Mouse (Mus musculus) megakaryocyte, embryonic 14.5 days (primary cell): ENCODE measurements around the gene Gm10490. TPM values are rescaled to one million over a fixed set of nuclear protein-coding genes. Genes with fewer than 3 reads are reported as not detected.
"Not testable (repeated sequence)": the region's sequence is repeated elsewhere in the genome, so short reads cannot be mapped to it uniquely, and the experiment has no call there.

Experiments used
- H3K27me3 ChIP-seq: replicated peaks from 2 replicates; pipeline ENCODE3; 2012; ENCODE audit warnings: inconsistent platforms
- H3K36me3 ChIP-seq: replicated peaks from 2 replicates; pipeline ENCODE3; 2012; ENCODE audit warnings: low read length, inconsistent platforms, mixed read lengths
- H3K4me1 ChIP-seq: 2 replicates; pipeline ENCODE4 v1.6.1; 2012; ENCODE audit warnings: inconsistent platforms
- H3K4me3 ChIP-seq: replicated peaks from 2 replicates; pipeline ENCODE3; 2012; ENCODE audit warnings: moderate library complexity, mild to moderate bottlenecking, inconsistent platforms
- H3K9me3 ChIP-seq: 2 replicates; pipeline ENCODE4 v1.6.1; 2012; ENCODE audit warnings: inconsistent platforms
- FLI1 ChIP-seq: IDR thresholded peaks from 2 replicates; pipeline ENCODE4 v1.6.1; 2012; ENCODE audit warnings: low read length, inconsistent platforms, mixed read lengths
- GATA1 ChIP-seq: IDR thresholded peaks from 3 replicates; pipeline ENCODE4 v1.6.1; 2012; ENCODE audit warnings: mixed read lengths, low read length, inconsistent platforms, borderline replicate concordance
- polyA plus RNA-seq: library from polyadenylated mRNA; stranded (reverse); fragments of >175 nt; gene quantifications from 2 replicates; pipeline ENCODE4 v1.2.3, GENCODE M21; 2012; ENCODE audit warnings: low replicate concordance; ENCODE audit not compliant: insufficient read depth

The Gm10490 gene
- polyA plus RNA-seq, 1 experiment = not detected

DNA sequence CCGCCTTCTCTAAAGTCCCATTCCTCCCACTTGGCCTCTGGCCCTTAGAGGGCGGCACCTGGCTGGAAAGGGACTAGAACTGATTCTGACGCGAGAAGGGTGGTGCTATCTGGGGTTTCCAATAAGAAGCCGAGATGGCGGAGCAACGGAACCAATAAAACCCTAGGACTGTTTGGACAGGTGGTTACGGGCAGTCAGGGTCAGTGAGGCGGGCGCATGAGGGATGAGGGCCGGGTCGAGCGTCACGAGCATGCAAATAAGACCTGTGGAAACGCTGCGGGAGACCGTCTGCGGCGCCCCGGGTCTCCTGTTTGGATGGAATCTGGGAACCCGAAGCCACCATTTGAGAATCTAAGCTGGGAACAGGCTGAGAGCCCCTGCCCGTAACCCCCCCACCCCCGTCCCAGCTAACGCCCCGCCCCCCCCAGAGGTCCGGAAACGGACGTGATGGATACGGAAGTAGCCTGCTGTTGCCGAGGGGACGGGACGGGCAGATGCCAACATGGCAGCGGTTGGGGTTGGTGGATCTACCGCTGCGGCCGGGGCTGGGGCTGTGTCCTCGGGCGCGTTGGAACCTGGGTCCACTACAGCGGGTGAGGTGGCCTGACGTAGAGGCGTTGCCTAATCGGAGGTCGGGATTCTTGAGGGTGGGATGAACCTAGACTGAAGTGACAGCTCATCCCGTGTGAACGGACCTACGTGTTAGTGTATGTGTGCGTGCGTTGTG, 25.3 kb upstream of the Gm10490 start, which contains the start of gene Slc35a2:
Gene Slc35a2, plus strand, starts transcription at position 188 of the 727 bp plus-strand sequence.
- Histone ChIP-seq H3K4me3 (peak within 1 kb of the TSS; percentile 97), H3K27me3 (no peaks in the 10 kb centered on the region), H3K4me1 (peaks cover 28% of the 10 kb centered on the region), H3K36me3 (peaks cover 46% of the 10 kb centered on the region), H3K9me3 (no peaks in the 10 kb centered on the region)
- no peak for TF ChIP-seq FLI1
- TF ChIP-seq GATA1 = no peak

DNA sequence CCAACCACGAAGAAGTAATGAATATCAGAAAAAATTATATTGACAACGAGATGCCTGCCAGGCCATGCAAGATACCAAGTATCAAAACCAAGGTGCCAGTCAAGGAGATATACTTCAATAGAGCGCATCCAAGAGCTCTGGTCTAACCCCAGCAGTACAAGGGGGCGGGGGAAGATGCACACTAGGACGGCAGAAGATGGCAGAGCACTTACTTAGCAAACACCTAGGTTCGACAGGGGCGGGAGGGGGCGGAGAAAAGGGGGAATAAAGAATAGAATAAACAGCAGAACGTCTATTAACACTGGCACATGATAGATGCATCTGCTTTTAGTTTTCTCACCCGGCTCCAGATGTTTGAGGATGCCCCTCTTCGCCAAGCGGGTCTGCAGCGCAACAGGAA, 11.1 kb upstream of the Gm10490 start:
- Histone ChIP-seq H3K9me3 (0 out of 2 replicates have a peak, but pooled peaks cover 3% of the 10 kb centered on the region), H3K27me3 (no peaks in the 10 kb centered on the region), H3K4me1 (peaks cover 17% of the 10 kb centered on the region; the same call in 1 of the 2 replicates), H3K4me3 (peak overlapping the region; percentile 96), H3K36me3 (peaks cover 47% of the 10 kb centered on the region)
- TF ChIP-seq GATA1 (no peak), FLI1 (no peak)

DNA sequence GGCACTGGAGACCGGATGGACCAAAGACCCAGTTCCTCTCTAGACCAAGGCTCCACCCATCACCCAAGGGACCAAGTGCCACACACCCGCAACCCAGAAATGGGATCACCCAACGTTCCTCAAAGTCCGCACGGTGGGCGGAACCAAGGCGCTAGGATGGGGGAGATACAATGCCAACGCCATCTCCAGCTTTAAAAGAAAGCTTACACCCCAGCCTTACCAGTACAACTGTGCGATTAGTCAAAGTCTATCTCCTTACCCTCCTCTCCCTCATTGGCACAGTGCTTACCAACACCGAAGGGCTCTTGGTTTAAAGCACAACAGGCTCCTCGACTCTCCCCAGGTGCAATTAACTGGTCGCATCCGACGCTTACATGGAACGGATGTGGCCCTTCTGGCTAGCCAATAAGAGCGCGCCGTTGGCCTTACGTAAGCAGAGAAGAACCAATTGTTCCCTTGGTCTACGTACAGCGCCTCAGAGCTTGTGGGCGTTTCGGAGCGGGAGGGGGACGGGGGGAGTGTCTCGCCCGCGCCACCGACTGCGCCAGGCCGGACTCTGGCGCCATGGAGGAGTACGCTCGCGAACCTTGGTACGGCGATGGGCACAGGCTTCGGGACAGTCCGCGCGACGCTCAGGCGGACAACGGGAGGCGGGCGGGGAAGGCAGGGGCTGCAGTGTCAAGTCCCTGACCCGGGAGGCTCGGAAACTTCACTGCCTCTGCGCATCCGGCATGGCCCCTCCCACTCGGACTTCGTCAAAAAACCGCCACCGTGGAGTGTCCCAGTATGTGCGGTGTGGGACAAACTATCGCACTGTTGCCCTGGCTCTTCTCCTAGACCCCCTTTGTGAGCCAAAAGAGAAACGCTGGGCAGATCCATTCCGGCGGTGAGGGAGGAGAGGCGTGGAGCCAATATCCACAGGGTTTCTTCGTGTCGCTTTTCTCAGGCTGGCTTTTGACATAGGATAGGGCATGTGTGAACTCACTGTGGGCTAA, 10.2 kb upstream of the Gm10490 start, which contains the start of the genes Pqbp1 and Timm17b:
Gene Pqbp1, minus strand, starts transcription at position 390 of the 995 bp plus-strand sequence.
Gene Timm17b, plus strand, starts transcription at position 478 of the 995 bp plus-strand sequence.
- Histone ChIP-seq H3K4me3 (peak within 1 kb of the TSS; percentile 96), H3K9me3 (0 out of 2 replicates have a peak, but pooled peaks cover 3% of the 10 kb centered on the region), H3K27me3 (no peaks in the 10 kb centered on the region), H3K36me3 (peaks cover 45% of the 10 kb centered on the region), H3K4me1 (peaks cover 17% of the 10 kb centered on the region; the same call in 1 of the 2 replicates)
- TF ChIP-seq FLI1 (no peak), GATA1 (no peak)

DNA sequence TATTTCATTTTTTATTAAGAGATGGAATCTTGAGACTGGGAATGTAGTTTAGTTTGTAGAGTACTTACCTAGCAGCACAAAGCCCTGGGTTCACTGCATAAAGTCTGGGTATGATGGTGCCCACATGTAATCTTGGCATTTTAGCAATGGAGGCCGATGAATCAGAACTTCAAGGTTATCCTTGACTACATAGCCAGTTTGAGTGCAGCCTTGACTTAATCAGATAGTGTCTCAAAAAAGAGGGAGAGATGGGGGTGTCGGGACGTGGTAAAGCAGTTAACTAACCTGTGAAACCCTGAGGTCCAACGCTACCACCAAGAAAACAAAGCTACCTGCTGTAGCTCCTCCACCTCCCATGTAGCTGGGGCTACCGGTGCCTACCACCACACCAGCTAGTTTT, 4.9 kb upstream of the Gm10490 start:
- Histone ChIP-seq H3K4me3 (no peak overlapping the region), H3K36me3 (peaks cover 49% of the 10 kb centered on the region), H3K27me3 (no peaks in the 10 kb centered on the region), H3K9me3 (peaks cover 5% of the 10 kb centered on the region; the same call in 1 of the 2 replicates), H3K4me1 (peaks cover 9% of the 10 kb centered on the region; the same call in 1 of the 2 replicates)
- TF ChIP-seq GATA1 (no peak), FLI1 (no peak)

DNA sequence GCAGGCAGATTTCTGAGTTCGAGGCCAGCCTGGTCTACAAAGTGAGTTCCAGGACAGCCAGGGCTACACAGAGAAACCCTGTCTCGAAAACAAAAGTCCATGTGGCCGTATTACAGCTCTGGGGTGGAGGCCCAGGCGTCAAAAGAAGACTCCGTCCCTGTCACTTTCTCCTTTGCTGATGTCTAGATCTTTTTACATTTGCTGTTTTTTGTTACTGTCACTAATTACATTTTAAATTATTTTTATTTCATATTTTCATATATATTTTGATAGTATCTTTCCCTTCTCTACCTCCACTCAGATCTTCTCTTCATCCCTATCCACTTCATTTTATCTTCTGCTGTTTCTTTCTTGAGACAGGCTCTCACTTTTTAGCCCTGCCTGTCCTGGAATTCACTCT, 1.6 kb upstream of the Gm10490 start, which contains the start of gene Gm10491:
Gene Gm10491, minus strand, starts transcription at position 101 of the 400 bp plus-strand sequence.
- TF ChIP-seq FLI1 (no peak), GATA1 (no peak)

DNA sequence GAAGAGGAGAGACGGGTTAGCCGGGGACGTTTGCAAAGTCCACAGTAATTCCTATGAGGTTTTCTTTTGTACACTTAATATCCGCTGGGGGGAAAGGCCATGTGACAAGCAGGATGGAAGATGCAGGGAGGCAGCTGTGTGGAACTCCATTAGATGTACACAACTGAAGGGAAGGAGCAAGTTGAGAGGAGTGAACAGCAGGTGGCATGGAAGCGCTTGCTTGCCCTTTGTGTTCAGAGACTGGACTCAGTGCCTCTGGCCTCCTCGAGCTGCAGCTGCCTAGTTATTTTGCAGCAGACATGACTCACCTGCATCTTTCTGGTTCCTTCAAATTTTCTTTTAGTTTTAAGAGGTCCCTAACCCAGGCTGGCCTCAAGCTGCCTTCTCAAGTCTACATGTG, 1.1 kb downstream of the Gm10490 start:
- no peak for TF ChIP-seq FLI1
- TF ChIP-seq GATA1 = no peak
- H3K4me3 ChIP-seq = no peak overlapping the region
- no peaks in the 10 kb centered on the region for H3K27me3 ChIP-seq
- peaks cover 21% of the 10 kb centered on the region for H3K36me3 ChIP-seq
- H3K4me1 ChIP-seq = no peaks in the 10 kb centered on the region
- H3K9me3 ChIP-seq = peaks cover 3% of the 10 kb centered on the region; the same call in 1 of the 2 replicates

More for the DNA sequence above, 1.6 kb upstream of the Gm10490 start, which contains the start of gene Gm10491:
- Histone ChIP-seq H3K4me1 (no peaks in the 10 kb centered on the region), H3K9me3 (peaks cover 3% of the 10 kb centered on the region; the same call in 1 of the 2 replicates), H3K36me3 (peaks cover 42% of the 10 kb centered on the region), H3K4me3 (no peak within 1 kb of the TSS), H3K27me3 (no peaks in the 10 kb centered on the region)

DNA sequence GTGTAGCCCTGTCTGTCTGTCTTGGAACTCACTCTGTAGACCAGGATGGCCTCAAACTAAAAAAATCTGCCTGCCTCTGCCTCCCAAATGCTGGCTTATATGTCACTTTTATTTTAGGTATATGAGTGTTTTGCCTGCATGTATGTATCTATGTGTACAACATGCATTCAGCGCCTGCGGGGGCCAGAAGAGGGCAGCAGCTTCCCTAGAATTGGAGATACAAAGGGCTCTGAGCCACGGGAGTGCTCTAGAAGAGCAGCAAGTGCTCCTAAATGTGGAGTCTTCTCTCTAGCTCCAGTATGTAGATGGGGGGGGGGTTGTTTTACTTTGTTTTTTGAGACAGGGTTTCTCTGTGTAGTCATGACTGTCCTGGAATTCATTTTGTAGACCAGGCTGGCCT, 6.3 kb downstream of the Gm10490 start:
- not testable (repeated sequence) for H3K9me3 ChIP-seq, H3K36me3 ChIP-seq, H3K4me3 ChIP-seq
- peaks cover 11% of the 10 kb centered on the region; the same call in 1 of the 2 replicates for H3K4me1 ChIP-seq
- H3K27me3 ChIP-seq = peaks cover 20% of the 10 kb centered on the region

DNA sequence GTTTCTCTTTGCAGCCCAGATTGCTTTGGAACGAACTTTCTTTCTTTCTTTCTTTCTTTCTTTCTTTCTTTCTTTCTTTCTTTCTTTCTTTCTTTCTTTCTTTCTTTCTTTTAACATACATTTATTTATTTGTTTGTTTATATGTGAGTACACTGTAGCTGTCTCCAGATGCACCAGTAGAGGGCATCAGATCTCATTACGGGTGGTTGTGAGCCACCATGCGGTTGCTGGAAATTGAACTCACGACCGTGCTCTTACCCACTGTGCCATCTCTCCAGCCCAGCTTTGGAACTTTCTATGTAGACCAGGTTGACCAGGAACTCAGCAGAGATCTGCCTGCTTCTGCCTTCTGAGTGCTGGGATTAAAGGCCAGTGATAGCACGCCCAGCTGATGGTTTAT, 8.6 kb downstream of the Gm10490 start:
- not testable (repeated sequence) for H3K4me3 ChIP-seq, H3K36me3 ChIP-seq, H3K9me3 ChIP-seq
- peaks cover 43% of the 10 kb centered on the region for H3K27me3 ChIP-seq
- peaks cover 29% of the 10 kb centered on the region for H3K4me1 ChIP-seq

DNA sequence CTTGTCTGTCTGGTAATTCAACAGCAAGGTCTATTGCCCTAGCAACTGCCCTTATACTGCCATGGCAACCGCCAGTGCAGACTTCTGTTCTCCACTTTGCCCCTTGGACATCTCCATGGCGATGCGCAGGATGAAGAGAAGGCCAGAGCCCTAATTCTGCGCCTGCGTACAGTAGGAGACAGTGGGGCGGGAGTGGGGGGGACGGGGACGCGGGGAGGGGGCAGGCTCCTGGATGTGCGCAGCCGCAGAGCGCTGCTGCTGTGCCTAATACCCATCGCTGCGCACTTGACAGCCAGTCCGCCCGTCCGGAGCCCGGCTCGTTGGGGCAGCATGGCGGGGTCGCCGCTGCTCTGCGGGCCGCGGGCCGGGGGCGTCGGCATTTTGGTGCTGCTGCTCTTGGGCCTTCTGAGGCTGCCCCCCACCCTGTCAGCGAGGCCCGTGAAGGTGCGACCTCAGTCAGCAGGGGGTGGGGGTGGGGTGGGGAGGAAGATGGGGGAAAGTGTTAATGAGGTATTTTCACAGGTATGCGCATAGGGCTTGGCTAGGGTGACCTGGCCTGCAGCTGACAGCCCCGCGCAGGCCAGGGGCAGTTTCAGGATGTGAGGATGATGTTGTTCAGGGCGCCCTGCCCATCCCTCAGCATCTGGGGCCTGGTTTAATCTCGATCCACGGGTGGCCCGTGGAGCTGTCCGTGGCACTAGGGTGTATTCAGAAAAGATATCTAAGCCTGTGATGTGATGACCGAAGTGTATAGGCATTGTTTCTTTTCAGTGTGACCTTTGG, 10.4 kb downstream of the Gm10490 start, which contains the start of gene Pcsk1n:
Gene Pcsk1n, plus strand, starts transcription at position 222 of the 783 bp plus-strand sequence.
- Histone ChIP-seq H3K27me3 (peaks cover 60% of the 10 kb centered on the region), H3K36me3 (no peaks in the 10 kb centered on the region), H3K4me1 (peaks cover 32% of the 10 kb centered on the region), H3K9me3 (peaks cover 17% of the 10 kb centered on the region), H3K4me3 (no peak within 1 kb of the TSS)
- TF ChIP-seq FLI1 (no peak), GATA1 (no peak)
